Mouse (Mus musculus) embryonic facial prominence, embryonic 12.5 days (tissue): ENCODE results near the gene Aldh3b1. TPM values are rescaled to one million over a fixed set of nuclear protein-coding genes. Genes with fewer than 3 reads are reported as not detected.

Experiments used
- polyA plus RNA-seq: library from polyadenylated mRNA; unstranded; fragments of >200 nt; fragmentation: Nextera tagmentation; extraction: Ambion mirVana; gene quantifications from 2 replicates; pipeline ENCODE4 v1.2.1, GENCODE M21; 2016

Gene Aldh3b1
- polyA plus RNA-seq, 1 experiment from 2014 or later = 0.91 TPM

Other genes starting within 250 kb of the Aldh3b1 start
- gene Lrp5, start 243.2 kb downstream of the Aldh3b1 start, polyA plus RNA-seq = 7.1 and 7.9 TPM in 2 replicates
- 42.0 and 44.7 TPM in 2 replicates for gene 1810055G02Rik, start 221.5 kb downstream of the Aldh3b1 start, polyA plus RNA-seq
- gene Kmt5b, start 162.4 kb downstream of the Aldh3b1 start, polyA plus RNA-seq = 42.2 TPM in 2 replicates
- 64.2 and 68.9 TPM in 2 replicates for gene Chka, start 78.0 kb downstream of the Aldh3b1 start, polyA plus RNA-seq
- 46.4 and 53.6 TPM in 2 replicates for gene Tcirg1, start 22.7 kb downstream of the Aldh3b1 start, polyA plus RNA-seq
- 245 and 268 TPM in 2 replicates for gene Ndufs8, start 17.0 kb downstream of the Aldh3b1 start, polyA plus RNA-seq
- 12.5 and 12.7 TPM in 2 replicates for gene Unc93b1, start 5.4 kb upstream of the Aldh3b1 start, polyA plus RNA-seq
- not detected in 2 replicates for gene Aldh3b3, start 28.8 kb upstream of the Aldh3b1 start, polyA plus RNA-seq
- 2.0 and 2.8 TPM in 2 replicates for gene Aldh3b2, start 42.5 kb upstream of the Aldh3b1 start, polyA plus RNA-seq
- 3.0 and 3.4 TPM in 2 replicates for gene Acy3, start 56.8 kb upstream of the Aldh3b1 start, polyA plus RNA-seq
- gene Tbx10, start 62.9 kb upstream of the Aldh3b1 start, polyA plus RNA-seq = not detected in 2 replicates
- 30.0 and 33.2 TPM in 2 replicates for gene Nudt8, start 70.8 kb upstream of the Aldh3b1 start, polyA plus RNA-seq
- gene Gm49405, start 70.8 kb upstream of the Aldh3b1 start, polyA plus RNA-seq = 4.0 and 5.6 TPM in 2 replicates
- 6.5 and 6.9 TPM in 2 replicates for gene Doc2g, start 73.5 kb upstream of the Aldh3b1 start, polyA plus RNA-seq
- gene Ndufv1, start 83.0 kb upstream of the Aldh3b1 start, polyA plus RNA-seq = 188 and 201 TPM in 2 replicates
- 540 and 544 TPM in 2 replicates for gene Gstp1, start 108.2 kb upstream of the Aldh3b1 start, polyA plus RNA-seq
- gene Gstp2, start 116.2 kb upstream of the Aldh3b1 start, polyA plus RNA-seq = 2.8 and 11.5 TPM in 2 replicates
- gene Gstp3, start 129.8 kb upstream of the Aldh3b1 start, polyA plus RNA-seq = not detected in 2 replicates
- 0.22 TPM in 1 of 2 replicates, not detected in the other for gene Cabp2, start 151.8 kb upstream of the Aldh3b1 start, polyA plus RNA-seq
- gene Cdk2ap2, start 167.4 kb upstream of the Aldh3b1 start, polyA plus RNA-seq = 55.6 and 55.7 TPM in 2 replicates
- 8.9 and 10.9 TPM in 2 replicates for gene Pitpnm1, start 170.2 kb upstream of the Aldh3b1 start, polyA plus RNA-seq
- gene Aip, start 196.1 kb upstream of the Aldh3b1 start, polyA plus RNA-seq = 85.2 and 90.8 TPM in 2 replicates
- gene Gpr152, start 210.0 kb upstream of the Aldh3b1 start, polyA plus RNA-seq = not detected in 2 replicates
- gene Cabp4, start 214.2 kb upstream of the Aldh3b1 start, polyA plus RNA-seq = not detected in 2 replicates
- gene Coro1b, start 218.8 kb upstream of the Aldh3b1 start, polyA plus RNA-seq = 128 and 135 TPM in 2 replicates
- 0.89 and 2.1 TPM in 2 replicates for gene Ptprcap, start 223.8 kb upstream of the Aldh3b1 start, polyA plus RNA-seq
- 59.7 and 71.7 TPM in 2 replicates for gene Rps6kb2, start 233.5 kb upstream of the Aldh3b1 start, polyA plus RNA-seq
- gene Carns1, start 245.7 kb upstream of the Aldh3b1 start, polyA plus RNA-seq = 2.6 and 3.7 TPM in 2 replicates